Mouse (Mus musculus): ENCODE results near the gene Kcnn4.

DNA sequence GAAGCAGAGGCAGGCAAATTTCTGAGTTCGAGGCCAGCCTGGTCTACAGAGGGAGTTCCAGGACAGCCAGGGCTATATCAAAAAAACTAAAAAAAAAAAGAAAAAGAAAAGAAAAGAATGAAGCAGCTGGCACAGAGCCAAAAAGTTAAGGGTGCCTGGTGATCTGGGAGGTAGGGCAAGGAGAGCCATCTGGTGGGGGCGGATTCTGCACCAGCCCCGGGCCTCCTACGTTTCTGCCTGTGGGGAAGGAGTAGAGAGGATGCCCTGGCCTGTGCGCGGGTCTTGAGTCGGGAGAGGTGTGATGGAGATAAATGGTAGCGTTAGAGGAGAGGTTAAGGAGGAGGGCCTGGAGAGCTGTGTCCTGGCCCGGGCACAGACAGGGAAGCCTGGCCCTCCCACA, 38.1 kb downstream of the Kcnn4 start:
- no peak for TF ChIP-seq CTCF (IDR thresholded peaks at IDR 0.05; ENCODE audit: control insufficient read depth, insufficient read depth, insufficient read length)
- no peak for TF ChIP-seq MYOD1 (IDR thresholded peaks at IDR 0.05; ENCODE audit: control insufficient read depth, insufficient read length, low read depth)
- no peak for TF ChIP-seq MAX (IDR thresholded peaks at IDR 0.05)
- no peak for TF ChIP-seq MYOG (IDR thresholded peaks at IDR 0.05; ENCODE audit: control insufficient read depth, extremely low read depth, insufficient read length)

Measured in C2C12 (cell line).